Mouse (Mus musculus) cerebellum, adult 2 months (tissue): ENCODE data around the gene Tenm2.

Experiments used
- CTCF ChIP-seq: fragments of 200-500 bp; IDR thresholded peaks from 2 replicates; pipeline ENCODE4 v1.5.1; 2011; ENCODE audit warnings: low read depth, mild to moderate bottlenecking, control low read depth, low read length, moderate library complexity, borderline replicate concordance; ENCODE audit not compliant: insufficient read depth
- POLR2A ChIP-seq: fragments of 200-500 bp; IDR thresholded peaks from 2 replicates; pipeline ENCODE4 v1.6.1; 2011; ENCODE audit warnings: low read length, control low read depth, borderline replicate concordance; ENCODE audit not compliant: insufficient read depth

DNA sequence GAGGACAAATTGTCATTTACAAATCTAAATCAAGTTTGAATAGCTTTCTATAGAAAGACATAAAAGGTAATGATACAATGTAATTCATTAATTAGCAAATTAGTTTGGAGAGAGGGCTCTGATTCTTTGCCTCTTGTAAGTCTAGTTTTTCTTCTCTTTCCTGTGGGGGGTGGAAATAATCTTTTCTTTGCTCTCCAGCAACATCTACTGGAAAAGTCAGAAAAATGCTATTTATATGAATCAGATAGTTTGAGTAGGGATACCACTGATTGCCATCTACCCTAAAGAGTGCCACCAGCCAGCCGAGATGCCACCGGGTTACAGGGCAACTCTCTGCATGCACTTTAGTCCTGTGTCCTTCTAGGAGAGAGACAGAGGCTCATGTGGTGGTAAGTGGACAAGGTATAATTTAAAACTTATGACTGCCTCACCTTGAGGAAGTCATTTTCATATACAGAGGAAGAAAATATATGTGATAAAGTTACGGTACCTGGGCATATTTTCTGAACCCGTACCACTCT is 560.8 kb downstream of the Tenm2 start:
- TF ChIP-seq POLR2A = no peak
- no peak for TF ChIP-seq CTCF
